Mouse (Mus musculus): Measurements from ENCODE around the gene Zfp524. TPM values are rescaled to one million over a fixed set of nuclear protein-coding genes. Genes with fewer than 3 reads are reported as not detected.

Gene Zfp524
- 10.6 and 10.8 TPM in 2 replicates for polyA plus RNA-seq (2015; fragmentation: Nextera tagmentation; extraction: Ambion mirVana)

GRCm38 (mm10) chr7:5014251-5015117 lies at the start of gene Zfp524, which contains the start of gene Fiz1:
TSS of gene Zfp524 (plus strand) at chr7:5014415.
TSS of gene Fiz1 (minus strand) at chr7:5014697.

GRCm38 (mm10) chr7:4971068-4971467 lies 43.1 kb upstream of the Zfp524 start, which contains the start of gene Sbk3:
TSS of gene Sbk3 (minus strand) at chr7:4971168.

GRCm38 (mm10) chr7:4996003-4996895 lies 18.0 kb upstream of the Zfp524 start, which contains the start of gene Zfp579:
TSS of gene Zfp579 (minus strand) at chr7:4996158.

GRCm38 (mm10) chr7:5015118-5016001 lies 1.1 kb downstream of the Zfp524 start, which contains the start of gene Gm44973:
TSS of gene Gm44973 (plus strand) at chr7:5015496.

GRCm38 (mm10) chr7:5020000-5020681 lies 5.9 kb downstream of the Zfp524 start, which contains the start of the genes Zfp865 and Ccdc106:
TSS of gene Zfp865 (plus strand) at chr7:5020376.
TSS of gene Ccdc106 (plus strand) at chr7:5020553.

GRCm38 (mm10) chr7:5033818-5034217 lies 19.6 kb downstream of the Zfp524 start, which contains the start of gene 4632433K11Rik:
TSS of gene 4632433K11Rik (plus strand) at chr7:5034118.

GRCm38 (mm10) chr7:5038109-5038732 lies 24.0 kb downstream of the Zfp524 start, which contains the start of gene Zfp784:
TSS of gene Zfp784 (minus strand) at chr7:5038446.

GRCm38 (mm10) chr7:5051193-5052192 lies 37.3 kb downstream of the Zfp524 start, which contains the start of gene Zfp580:
TSS of gene Zfp580 (plus strand) at chr7:5051538.

GRCm38 (mm10) chr7:5061774-5062359 lies 47.7 kb downstream of the Zfp524 start, which contains the start of gene U2af2:
TSS of gene U2af2 (plus strand) at chr7:5062143.

Other genes starting within 250 kb of the Zfp524 start
- not detected in 2 replicates for gene Fam71e2, start 243.1 kb upstream of the Zfp524 start, polyA plus RNA-seq (2015; fragmentation: Nextera tagmentation; extraction: Ambion mirVana)
- 0.12 and 0.15 TPM in 2 replicates for gene Il11, start 231.6 kb upstream of the Zfp524 start, polyA plus RNA-seq (2015; fragmentation: Nextera tagmentation; extraction: Ambion mirVana)
- not detected in 2 replicates for gene Tmem190, start 231.5 kb upstream of the Zfp524 start, polyA plus RNA-seq (2015; fragmentation: Nextera tagmentation; extraction: Ambion mirVana)
- 22.1 and 25.2 TPM in 2 replicates for gene Tmem238, start 224.8 kb upstream of the Zfp524 start, polyA plus RNA-seq (2015; fragmentation: Nextera tagmentation; extraction: Ambion mirVana)
- gene Rpl28, start 221.5 kb upstream of the Zfp524 start, polyA plus RNA-seq (2015; fragmentation: Nextera tagmentation; extraction: Ambion mirVana) = 423 and 433 TPM in 2 replicates
- 251 and 289 TPM in 2 replicates for gene Ube2s, start 201.8 kb upstream of the Zfp524 start, polyA plus RNA-seq (2015; fragmentation: Nextera tagmentation; extraction: Ambion mirVana)
- gene Shisa7, start 169.7 kb upstream of the Zfp524 start, polyA plus RNA-seq (2015; fragmentation: Nextera tagmentation; extraction: Ambion mirVana) = 0.04 TPM in 1 of 2 replicates, not detected in the other
- gene Isoc2b, start 144.2 kb upstream of the Zfp524 start, polyA plus RNA-seq (2015; fragmentation: Nextera tagmentation; extraction: Ambion mirVana) = 3.9 and 4.3 TPM in 2 replicates
- 0.66 and 0.74 TPM in 2 replicates for gene Isoc2a, start 137.3 kb upstream of the Zfp524 start, polyA plus RNA-seq (2015; fragmentation: Nextera tagmentation; extraction: Ambion mirVana)
- not detected in 2 replicates for gene Gm36210, start 107.9 kb upstream of the Zfp524 start, polyA plus RNA-seq (2015; fragmentation: Nextera tagmentation; extraction: Ambion mirVana)
- 2.2 and 2.6 TPM in 2 replicates for gene Zfp628, start 99.2 kb upstream of the Zfp524 start, polyA plus RNA-seq (2015; fragmentation: Nextera tagmentation; extraction: Ambion mirVana)
- gene Nat14, start 92.4 kb upstream of the Zfp524 start, polyA plus RNA-seq (2015; fragmentation: Nextera tagmentation; extraction: Ambion mirVana) = 0.62 and 0.71 TPM in 2 replicates
- gene Ssc5d, start 88.6 kb upstream of the Zfp524 start, polyA plus RNA-seq (2015; fragmentation: Nextera tagmentation; extraction: Ambion mirVana) = 0.30 and 0.31 TPM in 2 replicates
- gene Sbk2, start 50.0 kb upstream of the Zfp524 start, polyA plus RNA-seq (2015; fragmentation: Nextera tagmentation; extraction: Ambion mirVana) = not detected in 2 replicates
- gene Sbk3, start 43.2 kb upstream of the Zfp524 start, polyA plus RNA-seq (2015; fragmentation: Nextera tagmentation; extraction: Ambion mirVana) = not detected in 2 replicates
- 6.4 and 9.8 TPM in 2 replicates for gene Zfp579, start 18.3 kb upstream of the Zfp524 start, polyA plus RNA-seq (2015; fragmentation: Nextera tagmentation; extraction: Ambion mirVana)
- gene Fiz1, start 282 bp downstream of the Zfp524 start, polyA plus RNA-seq (2015; fragmentation: Nextera tagmentation; extraction: Ambion mirVana) = 14.5 and 16.2 TPM in 2 replicates
- 3.6 and 5.3 TPM in 2 replicates for gene Gm44973, start 1.1 kb downstream of the Zfp524 start, polyA plus RNA-seq (2015; fragmentation: Nextera tagmentation; extraction: Ambion mirVana)
- 2.8 and 4.2 TPM in 2 replicates for gene Zfp865, start 6.0 kb downstream of the Zfp524 start, polyA plus RNA-seq (2015; fragmentation: Nextera tagmentation; extraction: Ambion mirVana)
- 0.67 and 0.95 TPM in 2 replicates for gene Ccdc106, start 6.1 kb downstream of the Zfp524 start, polyA plus RNA-seq (2015; fragmentation: Nextera tagmentation; extraction: Ambion mirVana)
- not detected in 2 replicates for gene 4632433K11Rik, start 19.7 kb downstream of the Zfp524 start, polyA plus RNA-seq (2015; fragmentation: Nextera tagmentation; extraction: Ambion mirVana)
- 1.7 and 2.3 TPM in 2 replicates for gene Zfp784, start 24.0 kb downstream of the Zfp524 start, polyA plus RNA-seq (2015; fragmentation: Nextera tagmentation; extraction: Ambion mirVana)
- gene Zfp580, start 37.1 kb downstream of the Zfp524 start, polyA plus RNA-seq (2015; fragmentation: Nextera tagmentation; extraction: Ambion mirVana) = 6.8 and 10.0 TPM in 2 replicates
- 82.2 and 85.4 TPM in 2 replicates for gene U2af2, start 47.7 kb downstream of the Zfp524 start, polyA plus RNA-seq (2015; fragmentation: Nextera tagmentation; extraction: Ambion mirVana)
- 68.8 and 71.1 TPM in 2 replicates for gene Epn1, start 65.8 kb downstream of the Zfp524 start, polyA plus RNA-seq (2015; fragmentation: Nextera tagmentation; extraction: Ambion mirVana)
- not detected in 2 replicates for gene Rfpl4, start 102.5 kb downstream of the Zfp524 start, polyA plus RNA-seq (2015; fragmentation: Nextera tagmentation; extraction: Ambion mirVana)
- 0.53 and 0.63 TPM in 2 replicates for gene Rasl2-9, start 111.5 kb downstream of the Zfp524 start, polyA plus RNA-seq (2015; fragmentation: Nextera tagmentation; extraction: Ambion mirVana)
- gene Vmn1r55, start 135.3 kb downstream of the Zfp524 start, polyA plus RNA-seq (2015; fragmentation: Nextera tagmentation; extraction: Ambion mirVana) = not detected in 2 replicates
- gene Vmn1r56, start 182.3 kb downstream of the Zfp524 start, polyA plus RNA-seq (2015; fragmentation: Nextera tagmentation; extraction: Ambion mirVana) = not detected in 2 replicates
- gene Vmn1r57, start 204.1 kb downstream of the Zfp524 start, polyA plus RNA-seq (2015; fragmentation: Nextera tagmentation; extraction: Ambion mirVana) = not detected in 2 replicates

All from spleen, postnatal 0 days (tissue).